Mouse (Mus musculus): ENCODE data around the gene Zswim3. TPM values are rescaled to one million over a fixed set of nuclear protein-coding genes. Genes with fewer than 3 reads are reported as not detected.
"Not testable (repeated sequence)": the region's sequence is repeated elsewhere in the genome, so short reads cannot be mapped to it uniquely, and the experiment has no call there.

Zswim3 gene
- total RNA-seq, 1 experiment from 2014 or later, result 1.9 TPM

DNA sequence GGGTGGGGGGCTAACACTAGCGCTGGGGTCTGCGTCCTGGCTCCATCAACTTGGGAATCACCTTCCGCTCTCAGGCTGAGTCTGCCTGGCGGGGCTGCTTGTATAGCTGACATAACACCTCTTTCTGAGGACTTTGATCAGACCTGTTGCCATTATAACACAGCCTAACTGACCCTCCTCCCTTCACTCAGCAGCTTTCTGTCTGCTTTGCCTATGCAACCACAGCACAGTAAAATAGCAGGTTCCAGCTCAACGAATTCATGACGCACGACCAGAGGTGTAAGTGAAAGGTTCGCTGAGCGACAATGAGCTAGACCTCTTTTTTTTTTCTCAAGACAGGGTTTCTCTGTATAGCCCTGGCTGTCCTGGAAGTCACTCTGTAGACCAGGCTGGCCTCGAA lies 26.1 kb downstream of the Zswim3 start:
- ATAC-seq (replicated peaks; ENCODE audit: insufficient number of reproducible peaks, low FRiP score, low TSS enrichment, poor library complexity, severe bottlenecking), result no peak

DNA sequence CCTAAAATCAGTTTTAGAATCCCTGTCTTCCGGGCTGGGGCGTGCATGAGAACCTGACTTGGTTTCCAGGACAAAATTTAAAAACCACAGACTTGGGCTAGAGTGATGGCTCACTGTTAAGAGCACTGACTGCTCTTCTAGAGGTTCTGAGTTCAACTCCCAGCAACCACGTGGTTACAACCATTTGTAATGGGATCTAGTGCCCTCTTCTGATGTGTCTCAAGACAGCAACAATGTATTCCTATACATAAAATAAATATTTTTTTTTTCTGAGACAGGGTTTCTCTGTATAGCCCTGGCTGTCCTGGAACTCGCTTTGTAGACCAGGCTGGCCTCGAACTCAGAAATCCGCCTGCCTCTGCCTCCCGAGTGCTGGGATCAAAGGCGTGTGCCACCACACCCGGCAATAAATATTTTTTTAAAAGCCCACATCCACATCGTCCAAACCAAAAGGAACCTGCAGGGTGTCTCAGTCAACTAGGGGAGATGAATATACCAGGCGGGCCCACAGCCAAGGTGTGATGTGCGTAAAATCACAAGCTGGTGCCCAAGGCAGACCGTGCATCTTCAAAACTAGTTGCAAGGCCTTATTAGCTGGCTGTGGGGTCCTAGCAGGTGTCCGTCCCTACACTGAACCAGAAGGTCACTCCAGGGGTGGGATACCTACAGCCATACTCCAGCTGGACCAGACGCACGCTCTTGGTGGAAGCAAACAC lies 27.3 kb downstream of the Zswim3 start:
- 0 out of 2 replicates have a peak, but pooled peaks have one; percentile 0 for ATAC-seq (replicated peaks; ENCODE audit: insufficient number of reproducible peaks, low FRiP score, low TSS enrichment, poor library complexity, severe bottlenecking)

DNA sequence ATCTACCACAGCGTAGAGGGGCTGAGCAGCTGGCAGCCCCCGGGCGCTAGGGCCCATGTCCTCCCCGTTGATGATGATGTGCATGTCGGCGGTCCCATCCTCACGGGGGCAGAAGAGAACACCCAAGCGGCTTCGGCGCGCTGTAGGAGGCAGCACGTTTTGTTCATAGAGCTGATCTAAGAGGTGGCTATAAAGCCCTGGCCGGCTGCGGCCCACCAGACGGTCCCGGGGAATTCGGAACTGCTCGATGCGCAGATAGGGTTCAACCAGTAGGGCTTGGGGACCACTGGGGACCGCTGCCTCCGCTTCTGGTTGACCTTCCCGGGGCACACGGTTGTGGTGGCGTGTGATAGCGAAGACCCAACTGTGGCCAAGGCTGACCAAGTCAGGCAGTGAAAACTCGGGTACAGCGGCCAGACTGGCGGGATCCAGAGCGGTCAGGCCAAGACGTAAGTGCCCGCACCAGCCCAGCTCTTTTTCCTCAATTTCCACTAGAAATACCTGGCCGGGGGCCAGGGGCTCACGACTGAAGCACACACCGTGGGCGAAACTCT lies 27.9 kb downstream of the Zswim3 start, which contains the start of gene Ctsa:
Gene Ctsa, plus strand, starts transcription at position 126 of the 554 bp plus-strand sequence.
- ATAC-seq (replicated peaks; ENCODE audit: insufficient number of reproducible peaks, low FRiP score, low TSS enrichment, poor library complexity, severe bottlenecking), result peak; percentile 66

DNA sequence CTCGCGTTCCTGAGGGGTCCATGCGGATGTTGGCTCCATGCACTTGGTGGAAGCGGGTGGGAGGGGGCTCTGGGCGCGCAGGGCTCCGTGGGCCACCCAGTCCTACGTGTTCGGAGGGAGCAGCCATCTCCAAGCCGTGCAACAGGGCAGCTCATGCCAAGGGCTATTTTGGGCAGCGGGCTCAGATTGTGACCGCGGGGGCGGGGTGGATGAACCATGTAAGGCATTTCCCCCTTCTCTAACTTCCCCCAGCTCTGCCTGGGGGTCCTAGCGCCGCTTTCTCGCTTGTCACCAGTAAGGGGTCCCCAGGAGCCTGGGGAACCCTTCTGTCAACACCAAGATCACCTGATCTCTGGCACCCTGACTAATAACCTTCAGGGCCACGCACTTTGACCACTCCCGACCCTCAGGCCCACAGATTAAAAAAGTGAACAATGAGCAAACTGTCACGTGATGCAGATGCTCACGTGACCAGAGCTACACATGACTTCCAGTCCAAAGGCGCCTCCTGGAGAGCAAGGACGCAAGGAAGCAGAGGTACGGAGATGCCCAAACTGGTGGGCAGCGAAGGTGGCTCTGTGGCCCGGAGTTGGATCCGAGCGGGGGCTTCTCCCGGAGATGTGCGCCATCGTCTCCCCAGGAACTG lies 28.5 kb downstream of the Zswim3 start, which contains the start of gene Neurl2:
Gene Neurl2, minus strand, starts transcription at position 143 of the 646 bp plus-strand sequence.
- peak; percentile 52 for ATAC-seq (replicated peaks; ENCODE audit: insufficient number of reproducible peaks, low FRiP score, low TSS enrichment, poor library complexity, severe bottlenecking)

DNA sequence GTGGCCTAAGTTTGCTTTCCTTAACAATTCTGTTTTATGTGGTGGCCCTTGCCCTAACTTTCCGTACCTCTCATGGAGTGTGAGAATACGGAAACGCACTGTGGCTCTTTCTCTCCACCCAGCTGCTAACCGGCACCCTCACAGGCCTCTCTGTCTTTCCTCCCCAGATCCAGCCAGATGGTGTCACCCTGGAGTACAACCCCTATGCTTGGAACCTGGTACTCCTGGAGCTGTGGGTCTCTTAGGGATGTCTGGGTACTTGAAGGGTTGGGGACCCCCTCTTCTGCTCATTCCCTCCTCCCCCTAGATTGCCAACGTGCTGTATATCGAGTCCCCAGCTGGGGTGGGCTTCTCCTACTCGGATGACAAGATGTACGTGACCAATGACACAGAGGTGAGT lies 29.6 kb downstream of the Zswim3 start:
- ATAC-seq (replicated peaks; ENCODE audit: insufficient number of reproducible peaks, low FRiP score, low TSS enrichment, poor library complexity, severe bottlenecking), result no peak

DNA sequence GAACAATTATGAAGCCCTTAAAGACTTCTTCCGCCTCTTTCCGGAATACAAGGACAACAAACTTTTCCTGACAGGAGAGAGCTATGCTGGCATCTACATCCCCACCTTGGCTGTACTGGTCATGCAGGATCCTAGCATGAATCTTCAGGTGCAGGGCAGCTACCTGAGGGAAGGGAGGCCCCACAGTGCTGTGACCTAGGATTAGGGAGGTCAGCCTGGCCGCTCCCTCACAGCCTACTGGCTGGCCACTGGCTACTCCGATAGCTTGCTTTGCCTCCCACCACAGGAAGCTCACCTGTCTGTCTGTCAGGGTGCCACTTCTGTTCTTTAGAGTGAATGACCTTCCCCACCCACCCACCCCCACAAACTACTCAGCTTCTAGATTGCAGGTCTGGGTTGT lies 30.3 kb downstream of the Zswim3 start:
- no peak for ATAC-seq (replicated peaks; ENCODE audit: insufficient number of reproducible peaks, low FRiP score, low TSS enrichment, poor library complexity, severe bottlenecking)

DNA sequence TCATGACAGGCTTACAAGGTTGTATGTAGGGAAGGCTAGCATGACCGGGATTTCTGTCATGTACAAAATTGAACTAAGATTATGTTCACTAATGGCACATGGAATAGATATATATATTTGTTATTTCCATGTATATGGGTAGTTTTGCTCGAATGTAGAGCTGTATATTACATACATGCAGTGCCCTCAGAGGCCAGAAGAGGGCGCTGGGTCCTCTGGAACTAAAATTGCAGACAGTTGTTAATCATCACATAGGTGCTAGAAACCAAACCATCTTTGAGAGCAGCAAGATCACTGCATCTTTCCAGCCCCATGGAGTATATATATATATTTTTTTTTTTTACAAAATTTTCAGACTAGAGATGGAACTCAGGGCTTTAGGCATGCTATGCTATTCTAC lies 40.9 kb downstream of the Zswim3 start:
- ATAC-seq (replicated peaks; ENCODE audit: insufficient number of reproducible peaks, low FRiP score, low TSS enrichment, poor library complexity, severe bottlenecking), result no peak

DNA sequence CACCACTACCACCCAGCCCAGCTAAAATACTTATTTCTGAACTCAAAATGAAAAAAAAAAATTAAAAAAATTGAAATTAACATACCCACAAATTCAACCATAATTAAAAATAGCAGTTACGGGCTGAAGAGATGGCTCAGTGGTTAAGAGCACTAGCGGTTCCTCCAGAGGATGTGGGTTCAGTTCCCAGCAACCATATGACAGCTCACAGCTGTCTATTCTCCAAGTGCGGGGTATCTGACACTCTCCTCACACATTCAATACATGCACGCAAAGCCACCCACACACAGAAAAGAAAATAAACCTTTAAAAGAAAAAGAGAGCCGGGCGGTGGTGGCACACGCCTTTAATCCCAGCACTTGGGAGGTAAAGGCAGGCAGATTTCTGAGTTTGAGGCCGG lies 45.2 kb downstream of the Zswim3 start:
- ATAC-seq (replicated peaks; ENCODE audit: insufficient number of reproducible peaks, low FRiP score, low TSS enrichment, poor library complexity, severe bottlenecking), result no peak

DNA sequence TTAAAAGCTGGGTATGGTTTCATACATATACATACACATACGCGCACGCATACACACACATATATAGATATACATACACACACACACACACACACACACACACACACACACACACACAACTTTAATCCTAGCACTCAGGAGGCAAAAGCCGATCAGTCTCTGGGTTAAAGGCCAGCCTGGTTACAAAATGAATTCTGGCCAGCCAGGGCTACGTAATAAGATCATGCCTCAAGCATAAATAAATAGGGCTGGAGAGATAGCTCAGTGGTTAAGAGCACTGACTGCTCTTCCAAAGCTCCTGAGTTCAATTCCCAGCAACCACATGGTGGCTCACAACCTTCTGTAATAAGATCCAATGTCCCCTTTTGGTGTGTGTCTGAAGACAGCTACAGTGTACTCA lies 50.7 kb downstream of the Zswim3 start:
- not testable (repeated sequence) for ATAC-seq (replicated peaks; ENCODE audit: insufficient number of reproducible peaks, low FRiP score, low TSS enrichment, poor library complexity, severe bottlenecking)

DNA sequence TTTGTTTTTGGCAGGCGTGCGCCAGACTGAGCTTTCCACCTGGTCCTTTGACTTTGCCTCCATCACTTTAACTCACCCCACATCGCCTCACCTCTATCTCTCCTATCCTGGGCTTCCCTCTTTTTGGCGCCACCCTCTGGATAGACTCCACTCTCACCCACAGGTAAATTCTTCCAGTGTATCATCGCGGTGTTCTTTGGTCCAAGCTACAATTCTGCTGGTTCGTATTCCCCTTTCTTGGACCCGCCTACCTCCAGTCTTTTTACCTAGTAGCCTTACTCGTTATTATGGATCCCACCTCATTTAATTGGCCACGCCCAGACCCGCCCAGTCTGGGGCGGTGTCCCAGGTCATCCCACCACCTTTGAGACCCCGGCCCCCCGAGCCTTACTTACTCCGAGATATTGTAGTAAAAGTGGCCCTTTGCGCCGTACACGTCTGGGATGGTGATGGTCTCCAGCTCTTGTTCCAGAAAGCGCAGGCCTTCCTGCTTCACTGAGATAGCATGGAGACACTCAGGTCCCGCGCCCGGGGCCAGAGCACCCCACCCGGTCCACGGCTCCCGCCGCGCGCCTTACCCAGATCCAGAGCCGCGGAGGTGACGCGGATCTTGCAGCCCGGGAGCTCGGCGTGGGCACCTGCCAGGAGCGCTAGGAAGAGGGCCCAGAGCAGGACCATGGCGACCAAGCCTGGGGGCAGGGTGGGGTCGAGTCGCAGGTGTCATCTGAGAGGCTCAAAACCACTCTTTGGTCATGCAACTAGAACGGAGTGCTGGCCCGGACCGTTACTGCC lies 51.6 kb downstream of the Zswim3 start:
- peak; percentile 13 for ATAC-seq (replicated peaks; ENCODE audit: insufficient number of reproducible peaks, low FRiP score, low TSS enrichment, poor library complexity, severe bottlenecking)

DNA sequence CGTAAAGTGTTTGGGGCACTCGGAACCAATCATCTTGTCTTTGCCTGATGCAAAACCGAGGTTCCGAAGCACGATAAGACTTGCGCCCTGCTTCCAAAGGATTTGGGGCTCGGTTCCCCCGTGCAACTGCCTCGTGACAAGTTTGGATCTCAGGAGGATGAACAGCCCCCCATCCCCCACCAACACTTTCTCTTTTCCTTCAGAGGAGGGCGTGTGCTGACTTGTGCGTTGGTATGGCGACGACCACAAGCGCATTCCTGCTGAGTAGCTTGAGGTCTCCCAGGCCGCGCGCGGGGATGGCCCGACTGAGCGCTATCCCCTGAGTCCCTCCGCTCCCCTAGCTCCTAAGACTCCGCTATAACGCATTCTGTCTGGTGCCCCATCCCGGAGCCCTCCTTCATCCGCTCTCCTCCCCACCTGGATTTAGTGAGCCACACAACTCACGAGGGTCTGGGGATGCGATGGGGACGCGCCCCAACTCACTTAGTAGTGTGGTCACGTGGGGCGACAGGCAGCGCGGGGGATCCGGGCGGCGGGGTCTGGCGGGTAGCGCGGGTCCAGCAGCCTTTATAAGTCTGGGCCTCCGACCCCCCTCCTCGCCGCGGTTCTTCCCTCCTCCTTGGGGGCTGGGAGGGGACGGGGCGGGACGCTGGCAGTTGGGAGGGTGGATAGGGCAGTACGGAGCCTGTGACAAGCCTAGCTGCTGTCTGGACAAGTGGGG lies 52.4 kb downstream of the Zswim3 start, which contains the start of gene Pltp:
Gene Pltp, minus strand, starts transcription at position 611 of the 721 bp plus-strand sequence.
- peak; percentile 76 for ATAC-seq (replicated peaks; ENCODE audit: insufficient number of reproducible peaks, low FRiP score, low TSS enrichment, poor library complexity, severe bottlenecking)

DNA sequence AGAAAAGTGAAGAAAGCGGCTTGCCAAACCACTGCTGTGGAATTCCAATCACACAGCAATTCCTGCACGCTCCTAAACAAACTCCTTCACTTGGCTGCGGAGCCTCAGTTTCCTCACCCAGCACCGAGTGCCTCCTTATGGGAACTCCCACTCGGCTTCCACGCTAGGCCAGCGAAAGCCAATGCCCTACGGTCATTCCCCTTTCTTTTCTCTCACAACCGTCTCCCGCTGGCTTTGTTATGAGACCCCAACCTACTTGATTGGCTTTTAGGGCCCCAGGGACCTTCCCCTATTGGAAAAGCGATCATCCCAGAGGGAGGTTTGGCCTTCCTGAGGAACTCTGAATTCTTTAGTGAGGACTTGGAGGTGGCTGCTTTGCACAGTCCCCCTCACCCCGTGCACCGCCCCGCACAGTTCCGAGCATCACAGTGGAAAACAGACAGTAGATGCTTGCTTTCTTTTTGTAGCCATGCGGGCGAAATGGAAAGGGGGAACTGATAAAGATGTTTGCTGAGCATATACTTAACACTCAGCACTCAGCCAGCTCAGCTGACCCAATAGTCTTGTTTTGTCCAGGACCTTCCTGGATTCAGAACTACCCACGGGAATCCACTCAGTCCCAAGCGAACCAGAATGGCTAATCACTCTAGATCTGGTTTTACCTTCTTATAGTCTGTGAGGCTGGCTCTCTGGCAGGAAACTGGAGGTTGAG lies 53.1 kb downstream of the Zswim3 start:
- no peak for ATAC-seq (replicated peaks; ENCODE audit: insufficient number of reproducible peaks, low FRiP score, low TSS enrichment, poor library complexity, severe bottlenecking)

DNA sequence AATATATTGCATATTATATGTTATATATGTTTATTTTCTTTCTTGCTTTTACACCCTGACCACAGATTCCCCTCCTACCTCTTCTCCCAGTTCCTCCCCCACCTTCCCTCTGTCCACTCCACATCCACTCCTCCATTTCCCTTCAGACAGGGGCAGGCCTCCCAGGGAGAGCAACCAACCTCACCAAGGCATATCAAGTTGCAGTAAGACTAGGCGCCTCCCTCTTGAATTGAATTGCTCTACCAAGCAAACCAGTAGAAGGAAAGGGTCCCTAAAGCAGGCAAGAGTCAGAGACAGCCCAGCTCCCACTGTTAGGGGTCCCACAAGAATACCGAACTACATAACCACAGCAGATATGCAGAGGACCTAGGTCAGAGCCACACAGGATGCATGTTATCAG lies 54.3 kb downstream of the Zswim3 start:
- ATAC-seq (replicated peaks; ENCODE audit: insufficient number of reproducible peaks, low FRiP score, low TSS enrichment, poor library complexity, severe bottlenecking), result no peak

DNA sequence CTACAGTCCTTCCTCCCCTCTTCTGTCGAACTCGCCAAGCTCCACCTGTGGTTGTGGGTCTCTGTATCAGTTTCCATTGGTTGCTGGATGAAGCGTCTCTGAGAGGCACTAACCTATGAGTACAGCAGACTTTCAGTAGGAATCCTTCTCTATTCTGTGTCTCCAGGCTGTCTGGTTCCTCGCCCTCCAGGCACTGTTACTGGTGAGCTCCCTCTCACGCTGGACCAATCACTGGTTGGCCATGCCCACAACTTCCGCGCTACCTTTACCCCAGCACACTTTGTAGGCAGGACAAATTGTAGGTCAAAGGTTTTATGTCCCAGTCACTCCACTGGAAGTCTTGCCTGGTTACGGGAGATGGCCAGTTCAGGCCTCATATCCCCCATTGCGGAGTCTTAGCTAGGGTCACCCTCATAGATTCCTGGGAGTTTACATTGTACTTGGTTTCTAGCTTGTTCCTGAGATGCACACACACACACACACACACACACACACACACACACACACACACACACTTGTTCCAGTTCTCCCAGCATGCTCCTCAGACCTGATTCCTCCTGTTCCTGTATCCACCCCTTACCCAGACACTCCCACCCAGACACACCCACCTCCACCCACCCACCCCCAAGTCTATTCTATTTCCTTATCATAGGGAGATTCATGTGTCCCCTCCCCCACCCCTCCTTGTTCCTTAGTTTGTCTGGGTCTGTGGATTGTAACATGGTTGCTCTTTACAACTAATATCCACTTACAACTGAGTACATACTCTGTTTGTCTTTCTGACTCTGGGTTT lies 54.9 kb downstream of the Zswim3 start:
- no peak for ATAC-seq (replicated peaks; ENCODE audit: insufficient number of reproducible peaks, low FRiP score, low TSS enrichment, poor library complexity, severe bottlenecking)

DNA sequence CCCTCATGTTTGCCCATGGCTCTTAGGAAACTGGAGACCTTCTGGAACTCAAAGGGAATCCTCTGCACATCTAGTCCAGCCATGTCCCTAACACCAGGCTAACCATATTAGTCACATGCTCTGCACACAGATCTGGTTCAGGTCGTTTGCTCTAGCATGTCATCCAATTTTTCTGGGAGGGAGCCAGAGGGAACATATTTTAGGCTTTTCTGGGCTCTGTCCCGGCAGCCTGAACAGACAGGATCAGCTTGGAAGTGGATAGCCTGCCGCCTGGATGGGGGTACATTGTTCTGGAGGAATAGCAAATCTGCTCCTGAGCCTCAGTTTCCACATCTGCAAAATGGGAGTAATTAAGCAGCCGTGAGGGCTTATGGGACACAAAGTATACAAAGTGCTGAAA lies 56.2 kb downstream of the Zswim3 start:
- ATAC-seq (replicated peaks; ENCODE audit: insufficient number of reproducible peaks, low FRiP score, low TSS enrichment, poor library complexity, severe bottlenecking), result no peak

DNA sequence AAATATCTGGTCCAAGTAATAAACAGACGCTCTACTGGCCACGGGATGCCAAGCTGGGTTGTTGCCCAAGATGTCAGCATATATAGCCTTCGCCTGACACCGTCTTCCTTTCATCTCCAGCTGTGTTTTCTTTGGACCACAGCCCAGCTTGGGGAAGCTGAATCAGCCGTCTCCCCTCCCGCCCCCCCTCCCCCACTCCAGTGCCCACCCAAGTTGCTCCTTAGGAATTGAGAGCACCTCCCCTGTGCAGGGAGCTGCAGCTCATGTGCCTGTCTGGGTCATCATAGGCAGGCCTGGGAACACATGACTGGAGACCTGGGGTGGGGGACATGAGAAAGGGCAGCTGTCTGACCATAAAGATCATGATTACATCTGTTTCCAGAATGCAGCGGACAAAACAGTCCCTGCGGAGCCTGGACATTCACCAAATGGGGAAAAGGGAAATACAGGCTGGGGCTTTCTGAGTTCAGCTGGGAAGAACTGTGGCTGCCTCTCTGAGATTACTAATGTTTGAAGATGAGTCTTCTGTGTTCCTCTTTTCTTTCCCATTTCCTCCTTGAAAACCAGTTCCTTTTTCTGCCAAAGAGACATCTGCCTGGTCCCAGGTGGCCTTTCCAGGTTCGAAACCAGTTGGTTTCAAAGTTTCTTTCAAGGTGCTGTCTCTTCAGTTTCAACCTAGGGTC lies 57.4 kb downstream of the Zswim3 start:
- ATAC-seq (replicated peaks; ENCODE audit: insufficient number of reproducible peaks, low FRiP score, low TSS enrichment, poor library complexity, severe bottlenecking), result peak; percentile 51

DNA sequence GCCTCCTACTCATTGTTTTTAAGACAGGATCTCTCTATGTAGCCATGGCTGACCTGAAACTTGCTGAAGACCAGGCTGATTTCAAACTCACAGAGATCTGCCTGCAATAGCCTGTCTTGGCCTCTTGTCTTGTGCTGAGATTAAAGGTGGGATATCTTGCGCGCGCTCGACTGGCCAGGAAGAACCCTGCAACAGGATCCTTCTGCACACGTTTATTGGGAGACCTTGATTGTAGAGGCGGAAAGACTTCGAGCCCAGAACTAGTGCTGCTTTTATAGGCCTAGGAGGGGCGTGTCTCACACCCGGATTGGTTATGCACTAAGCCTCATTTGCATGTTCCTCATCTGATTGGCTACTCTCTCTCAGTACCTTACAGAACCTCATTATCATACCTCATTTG lies 58.5 kb downstream of the Zswim3 start:
- ATAC-seq (replicated peaks; ENCODE audit: insufficient number of reproducible peaks, low FRiP score, low TSS enrichment, poor library complexity, severe bottlenecking), result not testable (repeated sequence)

Data from monocyte, adult 5-6 weeks (primary cell).